Mouse (Mus musculus) lung, embryonic 14.5 days (tissue): Measurements from ENCODE around the gene Commd1. TPM values are rescaled to one million over a fixed set of nuclear protein-coding genes. Genes with fewer than 3 reads are reported as not detected.

Source experiments
- ATAC-seq: fragments of 200-750 bp; cut with Nextera tagmentation; 2 replicates; pipeline ENCODE4 v1.8.0; 2017; ENCODE audit warnings: mild to moderate bottlenecking, moderate TSS enrichment, moderate library complexity; ENCODE audit not compliant: insufficient read depth
- DNase-seq: peaks from one replicate; pipeline ENCODE4 v3.0.0-alpha.2; 2015
- H3K27ac ChIP-seq: fragments of 300-500 bp; sonication (generic); 2 replicates; pipeline ENCODE4 v1.5.1; 2014; ENCODE audit warnings: low read depth, mild to moderate bottlenecking, moderate library complexity
- H3K27me3 ChIP-seq: fragments of 300-500 bp; sonication (generic); 2 replicates; pipeline ENCODE4 v1.6.1; 2014; ENCODE audit warnings: low read length, control low read depth; ENCODE audit not compliant: insufficient read depth
- H3K36me3 ChIP-seq: fragments of 300-500 bp; sonication (generic); 2 replicates; pipeline ENCODE4 v1.6.1; 2014; ENCODE audit warnings: control low read depth; ENCODE audit not compliant: insufficient read depth
- H3K4me1 ChIP-seq: fragments of 300-500 bp; sonication (generic); 2 replicates; pipeline ENCODE4 v1.6.1; 2014; ENCODE audit warnings: antibody characterized with exemption, control low read depth; ENCODE audit not compliant: insufficient read depth
- H3K4me2 ChIP-seq: fragments of 300-500 bp; sonication (generic); 2 replicates; pipeline ENCODE4 v1.6.1; 2014; ENCODE audit warnings: mild to moderate bottlenecking
- H3K4me3 ChIP-seq: fragments of 300-500 bp; sonication (generic); 2 replicates; pipeline ENCODE4 v1.5.1; 2014; ENCODE audit warnings: low read depth, low read length
- H3K9ac ChIP-seq: fragments of 300-500 bp; sonication (generic); 2 replicates; pipeline ENCODE4 v1.6.1; 2014
- H3K9me3 ChIP-seq: fragments of 300-500 bp; sonication (generic); 2 replicates; pipeline ENCODE4 v1.6.1; 2016; ENCODE audit warnings: low read depth, low read length, control low read depth
- CTCF ChIP-seq: IDR thresholded peaks from 2 replicates; pipeline ENCODE4 v1.5.1; 2016; ENCODE audit warnings: antibody characterized with exemption, low read depth
- WGBS: fragments of 180-500 bp; shearing (Covaris S2); extraction: QIAGEN DNeasy Blood & Tissue Kit; methylation state at CpG from one replicate; pipeline ENCODE4 v1.1.7; 2014; 5-methylcytosine and 5-hydroxymethylcytosine counted together
- polyA plus RNA-seq: library from polyadenylated mRNA; unstranded; fragments of >200 nt; fragmentation: Nextera tagmentation; extraction: Ambion mirVana; gene quantifications from 2 replicates; pipeline ENCODE4 v1.2.1, GENCODE M21; 2014

The Commd1 gene
- polyA plus RNA-seq, 1 experiment from 2014 or later: 422 TPM

DNA sequence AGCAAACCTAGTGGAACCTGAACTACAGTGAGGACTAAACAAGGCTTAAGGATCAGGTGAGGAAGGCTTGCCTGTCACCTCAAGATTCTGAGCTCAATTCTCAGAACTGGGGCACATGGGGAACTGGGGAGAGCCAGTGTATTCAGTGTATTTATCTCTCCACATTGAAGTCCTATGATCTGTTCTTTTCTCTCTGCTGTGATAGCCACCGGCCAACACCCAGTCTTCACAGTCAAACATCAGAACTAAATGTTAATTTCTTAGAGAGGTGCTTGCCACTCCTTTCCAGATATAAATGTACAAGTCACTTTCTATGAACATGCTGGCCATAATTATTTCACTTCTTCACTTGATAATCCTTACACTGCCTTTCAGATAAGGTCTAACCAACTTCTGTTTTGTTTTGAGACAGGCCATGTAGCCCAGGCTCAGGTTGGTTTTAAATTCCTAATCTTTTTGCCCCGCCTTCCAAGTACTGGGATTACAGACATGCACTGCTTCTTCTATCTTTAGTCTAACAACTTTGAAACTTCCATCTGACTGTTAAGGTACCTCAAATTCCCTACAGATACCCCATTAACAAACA, 50.8 kb downstream of the Commd1 start:
- H3K4me2 ChIP-seq: no peak overlapping the region
- H3K27ac ChIP-seq: no peak overlapping the region
- 88% methylated on average over 2 of the region's 2 CpGs for WGBS
- ATAC-seq (no peak), DNase-seq (no peak)
- TF ChIP-seq CTCF: no peak
- no peak overlapping the region for H3K9ac ChIP-seq
- no peaks in the 10 kb centered on the region for H3K9me3 ChIP-seq
- no peaks in the 10 kb centered on the region for H3K4me1 ChIP-seq
- H3K27me3 ChIP-seq: no peaks in the 10 kb centered on the region
- no peak overlapping the region for H3K4me3 ChIP-seq
- H3K36me3 ChIP-seq: no peaks in the 10 kb centered on the region

DNA sequence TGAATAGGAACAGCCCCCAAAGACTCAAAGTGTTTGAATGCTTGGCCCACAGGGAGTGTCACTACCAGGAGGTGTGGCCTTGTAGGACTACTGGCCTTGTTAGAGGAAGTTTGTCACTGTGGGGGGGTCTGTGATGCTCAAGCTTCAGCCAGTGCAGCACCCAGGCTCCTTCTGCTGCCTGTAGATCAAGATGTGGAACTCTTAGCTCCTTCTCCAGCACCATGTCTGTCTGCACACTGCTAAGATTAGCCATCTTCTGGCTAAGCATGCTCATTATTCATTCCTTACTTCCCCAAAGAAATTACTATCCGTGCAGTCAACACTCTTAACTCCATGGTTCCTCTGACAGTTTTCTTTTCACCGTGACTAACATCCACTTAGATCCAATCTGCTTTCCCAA, 52.1 kb downstream of the Commd1 start:
- no peak for TF ChIP-seq CTCF
- no peak overlapping the region for H3K27ac ChIP-seq
- no peaks in the 10 kb centered on the region for H3K36me3 ChIP-seq
- no peaks in the 10 kb centered on the region for H3K27me3 ChIP-seq
- no peak overlapping the region for H3K4me2 ChIP-seq
- H3K9ac ChIP-seq: no peak overlapping the region
- WGBS: 67% methylated on average over 2 of the region's 2 CpGs
- ATAC-seq (no peak), DNase-seq (no peak)
- no peaks in the 10 kb centered on the region for H3K4me1 ChIP-seq
- no peaks in the 10 kb centered on the region for H3K9me3 ChIP-seq
- no peak overlapping the region for H3K4me3 ChIP-seq

DNA sequence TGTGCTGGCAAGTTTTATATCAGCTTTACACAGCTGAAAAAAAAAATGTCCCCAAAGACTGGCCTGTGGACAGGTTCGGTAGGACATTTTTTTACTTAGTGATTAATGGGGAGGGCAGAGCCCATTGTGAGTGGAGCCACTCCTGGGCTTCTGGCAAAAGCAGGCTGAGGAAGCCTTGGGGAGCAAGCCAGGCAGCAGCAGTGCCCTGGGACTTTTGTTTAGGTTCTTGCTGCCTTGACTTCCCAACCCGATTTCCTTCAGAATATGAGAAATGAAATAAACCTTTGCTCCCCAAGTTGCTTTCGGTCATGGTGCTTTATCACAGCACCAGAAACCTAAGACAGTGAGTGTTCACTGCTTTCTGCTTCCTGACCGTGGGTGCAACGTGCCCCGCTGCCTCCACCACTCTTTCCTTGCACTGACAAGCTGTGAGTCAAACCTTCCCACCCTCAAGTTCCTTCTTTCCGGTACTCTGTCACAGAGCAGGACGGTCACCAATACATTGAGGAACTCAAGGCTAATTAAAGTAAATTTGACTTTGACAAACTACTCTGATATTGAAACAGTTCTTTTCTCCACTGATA, 53.5 kb downstream of the Commd1 start:
- no peak for ATAC-seq
- Histone ChIP-seq H3K9ac (no peak overlapping the region), H3K9me3 (no peaks in the 10 kb centered on the region), H3K4me1 (no peaks in the 10 kb centered on the region), H3K4me2 (no peak overlapping the region), H3K27me3 (no peaks in the 10 kb centered on the region), H3K36me3 (no peaks in the 10 kb centered on the region), H3K4me3 (no peak overlapping the region), H3K27ac (no peak overlapping the region)
- TF ChIP-seq CTCF: no peak
- DNase-seq: no peak
- 70% methylated on average over 8 of the region's 8 CpGs for WGBS

DNA sequence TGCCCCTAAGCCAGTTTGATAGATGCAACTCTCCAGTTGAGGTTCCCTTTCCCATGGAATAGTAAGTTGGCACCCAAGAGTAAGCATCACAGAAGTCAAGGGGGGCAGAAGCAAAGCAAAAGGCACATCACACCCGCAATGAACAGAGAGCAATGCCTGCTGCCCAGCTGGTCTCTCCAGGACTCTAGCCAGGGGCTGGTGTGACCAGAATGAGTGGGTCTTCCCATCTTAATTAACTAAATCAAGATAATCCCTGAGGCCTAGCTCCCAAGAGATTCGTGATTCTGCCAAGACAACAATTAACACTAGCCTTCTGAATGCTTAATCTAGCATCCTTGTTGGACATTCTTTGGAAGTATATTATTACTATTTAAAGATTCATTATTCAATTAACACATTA, 58.6 kb downstream of the Commd1 start:
- Histone ChIP-seq H3K4me2 (no peak overlapping the region), H3K36me3 (no peaks in the 10 kb centered on the region), H3K4me3 (no peak overlapping the region), H3K27ac (no peak overlapping the region), H3K4me1 (no peaks in the 10 kb centered on the region), H3K9me3 (no peaks in the 10 kb centered on the region), H3K9ac (no peak overlapping the region), H3K27me3 (no peaks in the 10 kb centered on the region)
- no peak for TF ChIP-seq CTCF
- 76% methylated on average over 2 of the region's 2 CpGs for WGBS
- ATAC-seq (no peak), DNase-seq (no peak)

DNA sequence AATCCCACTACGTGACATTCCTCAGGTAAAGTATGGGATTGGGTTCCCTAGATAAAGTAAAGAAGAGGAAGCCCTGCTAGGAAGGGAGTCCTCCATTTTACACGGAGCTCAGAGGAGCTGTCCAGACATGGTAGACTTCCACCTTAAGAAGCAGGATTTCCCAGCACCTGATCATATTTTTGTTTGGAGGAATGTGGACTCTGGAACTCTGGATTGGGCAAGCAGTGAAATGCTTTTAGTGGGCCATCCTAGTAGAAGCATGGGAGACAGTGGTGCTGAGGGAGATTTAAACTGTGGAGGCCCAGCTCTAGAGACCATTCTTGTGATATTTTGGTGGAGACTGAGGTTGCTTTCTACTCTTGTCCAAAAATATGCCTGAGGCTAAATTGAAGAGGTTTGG, 59.6 kb downstream of the Commd1 start:
- Histone ChIP-seq H3K27ac (no peak overlapping the region), H3K4me1 (no peaks in the 10 kb centered on the region), H3K36me3 (no peaks in the 10 kb centered on the region), H3K4me2 (no peak overlapping the region), H3K27me3 (no peaks in the 10 kb centered on the region), H3K9me3 (no peaks in the 10 kb centered on the region), H3K4me3 (no peak overlapping the region), H3K9ac (no peak overlapping the region)
- 73% methylated on average over 2 of the region's 2 CpGs for WGBS
- TF ChIP-seq CTCF: no peak
- no peak for ATAC-seq
- DNase-seq: no peak

DNA sequence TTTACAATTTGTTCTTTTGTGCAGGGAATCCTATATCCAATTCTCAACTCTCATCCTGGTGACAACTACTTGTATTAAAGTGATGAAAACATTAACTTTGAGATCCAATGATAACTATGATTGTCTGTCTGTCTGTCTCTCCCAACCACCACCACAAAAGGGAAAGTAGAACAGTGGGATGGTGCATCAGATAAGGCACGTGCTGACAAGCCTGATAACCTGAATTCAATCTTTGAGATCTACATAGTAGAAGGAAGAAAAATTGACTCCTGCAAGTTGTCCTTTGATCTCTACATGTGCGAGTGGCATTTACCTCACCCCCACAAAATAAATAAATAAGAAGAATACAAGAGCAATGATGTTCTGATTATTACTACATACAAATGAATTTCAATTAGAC, 62.8 kb downstream of the Commd1 start:
- no peaks in the 10 kb centered on the region for H3K27me3 ChIP-seq

DNA sequence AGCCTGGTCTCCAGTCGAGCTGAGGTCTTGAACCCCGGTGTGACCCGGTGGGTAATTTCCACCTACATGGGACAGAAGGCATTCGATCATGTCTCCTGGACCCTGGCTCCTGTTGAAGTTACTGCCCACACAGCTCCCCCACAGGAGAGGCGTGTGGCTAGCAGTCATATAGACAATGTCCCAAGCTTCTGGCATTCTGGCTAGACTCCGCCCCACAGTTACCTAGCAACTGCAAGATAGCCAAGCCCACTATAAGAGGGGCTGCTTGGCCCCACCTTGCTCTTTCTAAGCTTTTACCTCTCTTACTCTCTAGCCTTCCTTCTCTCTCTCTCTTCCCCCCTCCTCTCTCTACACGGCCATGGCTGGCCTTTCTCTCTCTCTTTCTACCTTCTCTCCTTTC, 64.4 kb downstream of the Commd1 start:
- WGBS: 85% methylated on average over 7 of the region's 7 CpGs
- no peak overlapping the region for H3K27ac ChIP-seq
- DNase-seq (no peak), ATAC-seq (no peak)
- H3K4me3 ChIP-seq: no peak overlapping the region
- no peaks in the 10 kb centered on the region for H3K27me3 ChIP-seq
- H3K9me3 ChIP-seq: no peaks in the 10 kb centered on the region
- H3K9ac ChIP-seq: no peak overlapping the region
- H3K4me2 ChIP-seq: no peak overlapping the region
- no peaks in the 10 kb centered on the region for H3K4me1 ChIP-seq
- no peaks in the 10 kb centered on the region for H3K36me3 ChIP-seq
- TF ChIP-seq CTCF: no peak

More for the DNA sequence above, 62.8 kb downstream of the Commd1 start:
- H3K4me2 ChIP-seq: no peak overlapping the region
- ATAC-seq: no peak
- H3K9ac ChIP-seq: no peak overlapping the region
- WGBS: 55% methylated on average over 2 of the region's 2 CpGs
- no peak for DNase-seq
- no peaks in the 10 kb centered on the region for H3K36me3 ChIP-seq
- no peak for TF ChIP-seq CTCF
- H3K9me3 ChIP-seq: no peaks in the 10 kb centered on the region
- H3K4me3 ChIP-seq: no peak overlapping the region
- no peaks in the 10 kb centered on the region for H3K4me1 ChIP-seq
- no peak overlapping the region for H3K27ac ChIP-seq
